Mouse (Mus musculus) layer of hippocampus, adult 6 months (tissue): ENCODE results near the gene Gm28047. TPM values are rescaled to one million over a fixed set of nuclear protein-coding genes. Genes with fewer than 3 reads are reported as not detected.

Experiments
- long read RNA-seq, 2 experiments: library from polyadenylated mRNA; unstranded; transcript quantifications; one replicate each; pipeline ENCODE4 v2.0.0; 2019 to 2020
- microRNA-seq: library from miRNA; unstranded; fragments of <30 nt; microRNA quantifications from one replicate; pipeline ENCODE4 v1.2.0, GENCODE M21; 2020
- polyA plus RNA-seq: library from polyadenylated mRNA; unstranded; fragments of <200 nt; fragmentation: Nextera tagmentation; gene quantifications from 2 replicates; pipeline ENCODE4 v1.2.3, GENCODE M21; 2021

Gene Gm28047
- 0.49 and 0.65 TPM in 2 replicates for polyA plus RNA-seq
- long read RNA-seq, experiment 1, result 0 reads
- long read RNA-seq, experiment 2, partial matches to known transcripts, result 2 of 5 reads
- long read RNA-seq, experiment 2, other reads (novel, unspliced or antisense), result 3 of 5 reads

GRCm38 (mm10) chr15:102624970-102625686, at the start of gene Gm28047, which contains the start of gene Atf7:
Gene Gm28047 (minus strand): TSS chr15:102625067.
Gene Atf7 (minus strand): TSS chr15:102625464.

GRCm38 (mm10) chr15:102672215-102673071, 47.6 kb upstream of the Gm28047 start, which contains the start of gene Atp5g2:
Gene Atp5g2 (minus strand): TSS chr15:102672352.

GRCm38 (mm10) chr15:102524892-102525485, 99.9 kb downstream of the Gm28047 start, which contains the start of gene Npff:
Gene Npff (minus strand): TSS chr15:102524942.

GRCm38 (mm10) chr15:102517976-102518858, 106.7 kb downstream of the Gm28047 start, which contains the start of gene Tarbp2:
Gene Tarbp2 (plus strand): TSS chr15:102518192.

GRCm38 (mm10) chr15:102516728-102517404, 108.0 kb downstream of the Gm28047 start, which contains the start of gene Map3k12:
Gene Map3k12 (minus strand): TSS chr15:102517064.

GRCm38 (mm10) chr15:102503447-102503846, 121.4 kb downstream of the Gm28047 start, which contains the start of gene Gm10337:
Gene Gm10337 (plus strand): TSS chr15:102503722.

Small RNA genes lying within 50 kb of the gene (microRNA-seq; reads per million reads assigned to microRNA genes)
- gene Mir688, result not detected

Other genes starting within 250 kb of the Gm28047 start
- gene Sp1, start 218.9 kb downstream of the Gm28047 start, polyA plus RNA-seq, result 0.82 and 0.83 TPM in 2 replicates
- gene Amhr2, start 179.7 kb downstream of the Gm28047 start, polyA plus RNA-seq, result 0.65 and 0.93 TPM in 2 replicates
- 88.3 and 96.2 TPM in 2 replicates for gene Prr13, start 166.0 kb downstream of the Gm28047 start, polyA plus RNA-seq
- 97.3 and 100 TPM in 2 replicates for gene Pcbp2, start 154.5 kb downstream of the Gm28047 start, polyA plus RNA-seq
- gene Gm10337, start 121.3 kb downstream of the Gm28047 start, polyA plus RNA-seq, result not detected in 2 replicates
- 28.2 and 31.6 TPM in 2 replicates for gene Map3k12, start 108.0 kb downstream of the Gm28047 start, polyA plus RNA-seq
- 13.2 and 15.6 TPM in 2 replicates for gene Tarbp2, start 106.9 kb downstream of the Gm28047 start, polyA plus RNA-seq
- gene Npff, start 100.1 kb downstream of the Gm28047 start, polyA plus RNA-seq, result not detected in 2 replicates
- gene Atf7, start 397 bp upstream of the Gm28047 start, polyA plus RNA-seq, result 19.9 and 23.1 TPM in 2 replicates
- 338 and 403 TPM in 2 replicates for gene Atp5g2, start 47.3 kb upstream of the Gm28047 start, polyA plus RNA-seq
- gene Calcoco1, start 97.1 kb upstream of the Gm28047 start, polyA plus RNA-seq, result 46.5 and 48.5 TPM in 2 replicates